Mouse (Mus musculus): ENCODE results near the gene Kif1c. TPM values are rescaled to one million over a fixed set of nuclear protein-coding genes. Genes with fewer than 3 reads are reported as not detected.

The Kif1c gene
- polyA plus RNA-seq, 1 experiment from 2014 or later = 3.5 TPM

- Histone ChIP-seq H3K27ac (no peak overlapping the region), H3K4me1 (no peaks in the 10 kb centered on the region), H3K9me3 (replicated peaks) (no peaks in the 10 kb centered on the region), H3K36me3 (peaks cover 39% of the 10 kb centered on the region), H3K4me2 (no peak overlapping the region), H3K4me3 (replicated peaks) (no peak overlapping the region), H3K27me3 (no peaks in the 10 kb centered on the region), H3K9ac (no peak overlapping the region)
- ATAC-seq (replicated peaks; ENCODE audit: low FRiP score) = no peak
- WGBS = 81% methylated on average over 9 of the region's 9 CpGs
Measured at GRCm38 (mm10) chr11:70730427-70731038, 30.2 kb downstream of the Kif1c start.

GRCm38 (mm10) chr11:70731178-70731577 is 30.8 kb downstream of the Kif1c start:
- no peaks in the 10 kb centered on the region for H3K4me1 ChIP-seq
- peaks cover 32% of the 10 kb centered on the region for H3K36me3 ChIP-seq
- H3K4me3 ChIP-seq (replicated peaks) = no peak overlapping the region
- no peak overlapping the region for H3K27ac ChIP-seq
- H3K9ac ChIP-seq = no peak overlapping the region
- H3K4me2 ChIP-seq = no peak overlapping the region
- WGBS = 67% methylated on average over 5 of the region's 5 CpGs
- no peaks in the 10 kb centered on the region for H3K9me3 ChIP-seq (replicated peaks)
- no peaks in the 10 kb centered on the region for H3K27me3 ChIP-seq
- no peak for ATAC-seq (replicated peaks; ENCODE audit: low FRiP score)

GRCm38 (mm10) chr11:70733256-70733655 is 32.9 kb downstream of the Kif1c start:
- WGBS = 68% methylated on average over 5 of the region's 5 CpGs
- H3K36me3 ChIP-seq = peaks cover 11% of the 10 kb centered on the region
- H3K27ac ChIP-seq = no peak overlapping the region
- no peaks in the 10 kb centered on the region for H3K4me1 ChIP-seq
- H3K9ac ChIP-seq = no peak overlapping the region
- no peak overlapping the region for H3K4me3 ChIP-seq (replicated peaks)
- no peak for ATAC-seq (replicated peaks; ENCODE audit: low FRiP score)
- no peaks in the 10 kb centered on the region for H3K9me3 ChIP-seq (replicated peaks)
- H3K4me2 ChIP-seq = no peak overlapping the region
- H3K27me3 ChIP-seq = no peaks in the 10 kb centered on the region

GRCm38 (mm10) chr11:70737749-70738148 is 37.4 kb downstream of the Kif1c start:
- Histone ChIP-seq H3K4me3 (replicated peaks) (no peak overlapping the region), H3K9ac (no peak overlapping the region), H3K4me2 (no peak overlapping the region), H3K9me3 (replicated peaks) (no peaks in the 10 kb centered on the region), H3K27ac (no peak overlapping the region), H3K4me1 (no peaks in the 10 kb centered on the region), H3K36me3 (no peaks in the 10 kb centered on the region), H3K27me3 (no peaks in the 10 kb centered on the region)
- 70% methylated on average over 5 of the region's 5 CpGs for WGBS
- ATAC-seq (replicated peaks; ENCODE audit: low FRiP score) = no peak

GRCm38 (mm10) chr11:70741603-70742002 is 41.3 kb downstream of the Kif1c start:
- Histone ChIP-seq H3K36me3 (no peaks in the 10 kb centered on the region), H3K9me3 (replicated peaks) (no peaks in the 10 kb centered on the region), H3K27ac (no peak overlapping the region), H3K9ac (no peak overlapping the region), H3K4me3 (replicated peaks) (no peak overlapping the region), H3K4me1 (no peaks in the 10 kb centered on the region), H3K27me3 (no peaks in the 10 kb centered on the region), H3K4me2 (no peak overlapping the region)
- no peak for ATAC-seq (replicated peaks; ENCODE audit: low FRiP score)
- WGBS = 86% methylated on average over 3 of the region's 3 CpGs

GRCm38 (mm10) chr11:70742117-70742516 is 41.8 kb downstream of the Kif1c start:
- H3K9ac ChIP-seq = no peak overlapping the region
- H3K4me1 ChIP-seq = no peaks in the 10 kb centered on the region
- H3K4me2 ChIP-seq = no peak overlapping the region
- H3K9me3 ChIP-seq (replicated peaks) = no peaks in the 10 kb centered on the region
- H3K27ac ChIP-seq = no peak overlapping the region
- no peaks in the 10 kb centered on the region for H3K27me3 ChIP-seq
- H3K4me3 ChIP-seq (replicated peaks) = no peak overlapping the region
- ATAC-seq (replicated peaks; ENCODE audit: low FRiP score) = no peak
- WGBS = 80% methylated on average over 7 of the region's 7 CpGs
- no peaks in the 10 kb centered on the region for H3K36me3 ChIP-seq

- H3K27me3 ChIP-seq = no peaks in the 10 kb centered on the region
- no peaks in the 10 kb centered on the region for H3K4me1 ChIP-seq
- no peak overlapping the region for H3K9ac ChIP-seq
- H3K9me3 ChIP-seq (replicated peaks) = no peaks in the 10 kb centered on the region
- WGBS = 85% methylated on average over 12 of the region's 12 CpGs
- no peak overlapping the region for H3K4me3 ChIP-seq (replicated peaks)
- no peak overlapping the region for H3K4me2 ChIP-seq
- H3K36me3 ChIP-seq = no peaks in the 10 kb centered on the region
- no peak overlapping the region for H3K27ac ChIP-seq
- no peak for ATAC-seq (replicated peaks; ENCODE audit: low FRiP score)
Measured at GRCm38 (mm10) chr11:70742581-70743459, 42.5 kb downstream of the Kif1c start.

- no peak overlapping the region for H3K4me2 ChIP-seq
- no peaks in the 10 kb centered on the region for H3K4me1 ChIP-seq
- H3K27ac ChIP-seq = no peak overlapping the region
- ATAC-seq (replicated peaks; ENCODE audit: low FRiP score) = no peak
- H3K4me3 ChIP-seq (replicated peaks) = no peak overlapping the region
- H3K9ac ChIP-seq = no peak overlapping the region
- H3K27me3 ChIP-seq = no peaks in the 10 kb centered on the region
- no peaks in the 10 kb centered on the region for H3K36me3 ChIP-seq
- WGBS = 86% methylated on average over 7 of the region's 7 CpGs
- H3K9me3 ChIP-seq (replicated peaks) = 0 out of 2 replicates have a peak, but pooled peaks cover 3% of the 10 kb centered on the region
Measured at GRCm38 (mm10) chr11:70745636-70746035, 45.3 kb downstream of the Kif1c start.

GRCm38 (mm10) chr11:70747876-70748545 is 47.7 kb downstream of the Kif1c start:
- Histone ChIP-seq H3K4me3 (replicated peaks) (no peak overlapping the region), H3K9ac (no peak overlapping the region), H3K27ac (no peak overlapping the region), H3K27me3 (0 out of 2 replicates have a peak, but pooled peaks cover 2% of the 10 kb centered on the region), H3K4me2 (no peak overlapping the region), H3K36me3 (no peaks in the 10 kb centered on the region), H3K9me3 (replicated peaks) (0 out of 2 replicates have a peak, but pooled peaks cover 3% of the 10 kb centered on the region), H3K4me1 (no peaks in the 10 kb centered on the region)
- 80% methylated on average over 4 of the region's 4 CpGs for WGBS
- ATAC-seq (replicated peaks; ENCODE audit: low FRiP score) = no peak

GRCm38 (mm10) chr11:70752337-70753017 is 52.1 kb downstream of the Kif1c start:
- 0 out of 2 replicates have a peak, but pooled peaks cover 3% of the 10 kb centered on the region for H3K9me3 ChIP-seq (replicated peaks)
- WGBS = 84% methylated on average over 4 of the region's 4 CpGs
- H3K36me3 ChIP-seq = no peaks in the 10 kb centered on the region
- ATAC-seq (replicated peaks; ENCODE audit: low FRiP score) = no peak
- no peak overlapping the region for H3K27ac ChIP-seq
- H3K27me3 ChIP-seq = 0 out of 2 replicates have a peak, but pooled peaks cover 2% of the 10 kb centered on the region
- no peak overlapping the region for H3K4me2 ChIP-seq
- H3K4me3 ChIP-seq (replicated peaks) = no peak overlapping the region
- H3K4me1 ChIP-seq = no peaks in the 10 kb centered on the region
- H3K9ac ChIP-seq = no peak overlapping the region

GRCm38 (mm10) chr11:70753146-70753545 is 52.8 kb downstream of the Kif1c start:
- 0 out of 2 replicates have a peak, but pooled peaks cover 3% of the 10 kb centered on the region for H3K9me3 ChIP-seq (replicated peaks)
- no peak overlapping the region for H3K27ac ChIP-seq
- H3K4me1 ChIP-seq = no peaks in the 10 kb centered on the region
- no peaks in the 10 kb centered on the region for H3K36me3 ChIP-seq
- no peak overlapping the region for H3K9ac ChIP-seq
- ATAC-seq (replicated peaks; ENCODE audit: low FRiP score) = no peak
- H3K4me2 ChIP-seq = no peak overlapping the region
- 0 out of 2 replicates have a peak, but pooled peaks cover 2% of the 10 kb centered on the region for H3K27me3 ChIP-seq
- no peak overlapping the region for H3K4me3 ChIP-seq (replicated peaks)
- WGBS = 94% methylated on average over 10 of the region's 10 CpGs
